Mouse (Mus musculus) MEL (cell line): ENCODE measurements around the gene Tmem164.

Experiments used
- GABPA ChIP-seq: IDR thresholded peaks from 2 replicates; pipeline ENCODE4 v1.6.1; 2012; ENCODE audit warnings: low read depth, mild to moderate bottlenecking, inconsistent platforms, low read length, improper control_type of control experiment, moderate library complexity
- POLR2AphosphoS5 ChIP-seq: IDR thresholded peaks from 2 replicates; pipeline ENCODE4 v1.6.1; 2012; ENCODE audit warnings: low read depth, borderline replicate concordance, mild to moderate bottlenecking, inconsistent platforms, low read length, moderate library complexity, mixed read lengths

GRCm38 (mm10) chrX:142821846-142822245 lies 140.6 kb downstream of the Tmem164 start:
- TF ChIP-seq POLR2AphosphoS5: no peak
- no peak for TF ChIP-seq GABPA
